10 mouse cellular contexts compared by ENCODE assay signal in genomic region chr11:115964977-115965604, GRCm38 (mm10). TPM values are rescaled to one million over a fixed set of nuclear protein-coding genes. Genes with fewer than 3 reads are reported as not detected.
DNase-seq lines count a peak whose midpoint lies in the region; ATAC-seq and TF ChIP-seq lines count a peak whose summit lies in the region.
"Had no signal": no experiment of that assay in that cellular context is flagged by ENCODE, and none has a peak within 500 bp of the region (broad histone marks: within the 10 kb centered on the region; RNA-seq: fewer than 3 reads in every experiment).

No protein-coding gene starts in this region.

- DNase-seq in spleen, adult 2 months (ENCODE audit: low read depth in 1 of 2, low spot score in 2 of 2) = no peak
- no peak for DNase-seq in spleen, postnatal 14 days (ENCODE audit: low spot score in 2 of 2)
- no peak for DNase-seq in liver, embryonic 13.5 days
- no peak for DNase-seq in cerebellum, postnatal 10 days
- no peak for DNase-seq in left cerebral cortex, adult 8-10 months (ENCODE audit: low spot score in 2 of 2)
- DNase-seq in left cerebral cortex, adult 11 months (ENCODE audit: low spot score) = no peak
- DNase-seq: embryo, embryonic 11 days; thymus, postnatal 4 days had no signal

- H3K27me3 ChIP-seq in spleen, adult 2 months (ENCODE audit: control insufficient read depth, insufficient read depth, low read length) = no peaks in the 10 kb centered on the region
- no peaks in the 10 kb centered on the region for H3K27me3 ChIP-seq in liver, embryonic 13.5 days
- no peaks in the 10 kb centered on the region for H3K27me3 ChIP-seq in stomach, embryonic 16.5 days (ENCODE audit: control insufficient read depth, insufficient read depth, low read length)

- TF ChIP-seq POLR2A in spleen, adult 2 months (IDR thresholded peaks at IDR 0.05; ENCODE audit: low read depth, low read length) = no peak

- peaks cover 43% of the 10 kb centered on the region for H3K36me3 ChIP-seq in spleen, adult 2 months (ENCODE audit: control insufficient read depth, insufficient read depth, low read length)
- H3K36me3 ChIP-seq in liver, embryonic 13.5 days = peaks cover 68% of the 10 kb centered on the region
- H3K36me3 ChIP-seq in stomach, embryonic 16.5 days (ENCODE audit: control insufficient read depth, insufficient read depth, low read length) = peaks cover 33% of the 10 kb centered on the region

- H3K4me3 ChIP-seq in spleen, adult 2 months (ENCODE audit: extremely low read depth, insufficient read depth, insufficient read length) = no peak overlapping the region
- no peak overlapping the region for H3K4me3 ChIP-seq in liver, embryonic 13.5 days (replicated peaks)
- H3K4me3 ChIP-seq in stomach, embryonic 16.5 days (replicated peaks; ENCODE audit: low read length) = no peak overlapping the region

- H3K27ac ChIP-seq in spleen, adult 2 months (ENCODE audit: insufficient read depth, low read length) = 0 out of 2 replicates have a peak overlapping the region, but pooled peaks have one; percentile 31
- H3K27ac ChIP-seq in liver, embryonic 13.5 days = no peak overlapping the region
- H3K27ac ChIP-seq in stomach, embryonic 16.5 days (ENCODE audit: low read length) = peak overlapping the region; percentile 24; the same call in 1 of the 2 replicates

- no peak for TF ChIP-seq CTCF in spleen, adult 2 months (IDR thresholded peaks at IDR 0.05; ENCODE audit: extremely low read depth, insufficient read depth, insufficient read length, insufficient replicate concordance)

- peaks cover 6% of the 10 kb centered on the region; the same call in 1 of the 2 replicates for H3K4me1 ChIP-seq in spleen, adult 2 months (ENCODE audit: control insufficient read depth, insufficient read depth, insufficient read length)
- H3K4me1 ChIP-seq in liver, embryonic 13.5 days (replicated peaks) = peaks cover 22% of the 10 kb centered on the region
- H3K4me1 ChIP-seq in stomach, embryonic 16.5 days (ENCODE audit: control insufficient read depth, insufficient read depth, low read length) = peaks cover 14% of the 10 kb centered on the region; the same call in 1 of the 2 replicates

- 47% methylated on average over 10 of the region's 10 CpGs for WGBS in spleen, adult 2 months
- 27% methylated on average over 10 of the region's 10 CpGs for WGBS in liver, embryonic 13.5 days (ENCODE audit: insufficient replicate concordance)
- 71% methylated on average over 10 of the region's 10 CpGs for WGBS in stomach, embryonic 16.5 days

- no peaks in the 10 kb centered on the region for H3K9me3 ChIP-seq in liver, embryonic 13.5 days (replicated peaks)
- H3K9me3 ChIP-seq in stomach, embryonic 16.5 days (replicated peaks; ENCODE audit: control insufficient read depth, low read length) = no peaks in the 10 kb centered on the region

- peak overlapping the region; percentile 22; the same call in 1 of the 2 replicates for H3K9ac ChIP-seq in liver, embryonic 13.5 days
- no peak overlapping the region for H3K9ac ChIP-seq in stomach, embryonic 16.5 days (ENCODE audit: low read length)

- 0 out of 2 replicates have a peak overlapping the region, but pooled peaks have one; percentile 12 for H3K4me2 ChIP-seq in liver, embryonic 13.5 days
- H3K4me2 ChIP-seq in stomach, embryonic 16.5 days (ENCODE audit: low read depth, low read length) = no peak overlapping the region

- peak; percentile 40; the same call in 1 of the 2 replicates for ATAC-seq in erythroid progenitor cell, adult 5-6 weeks (replicated peaks; ENCODE audit: low FRiP score, poor library complexity, severe bottlenecking)
- peak; percentile 60 for ATAC-seq in liver, embryonic 13.5 days (ENCODE audit: low read depth)
- peak; percentile 45; the same call in 1 of the 2 replicates for ATAC-seq in stomach, embryonic 16.5 days (ENCODE audit: insufficient read depth, low FRiP score)

RNA-seq across cellular contexts. Expression of gene Itgb4, which starts 9.4 kb away (rescaled TPM):
- polyA plus RNA-seq in spleen, adult 2 months (2012; rRNA removed) = 2.5 and 2.8 TPM in 2 replicates
- total RNA-seq in erythroid progenitor cell, adult 5-6 weeks (2015; ENCODE audit: low replicate concordance) = not detected in 2 replicates
- not detected in 2 replicates for total RNA-seq in erythroid progenitor cell, adult 5-6 weeks (2017; ENCODE audit: low replicate concordance)
- 0.23 and 0.25 TPM in 2 replicates for polyA plus RNA-seq in liver, embryonic 13.5 days (2015; fragmentation: Nextera tagmentation; extraction: Ambion mirVana)
- polyA plus RNA-seq in stomach, embryonic 16.5 days (2015; fragmentation: Nextera tagmentation; extraction: Ambion mirVana) = 18.9 and 24.4 TPM in 2 replicates
- 10 to 100 TPM in 3 of 4 experiments, 1 to 10 TPM in 1; 9.4 to 13.4 (median 11.3) TPM for total RNA-seq in left cerebral cortex, adult 8-10 months (2022)

RNA-seq across cellular contexts. Expression of gene Recql5, which starts 31.8 kb away (rescaled TPM):
- 28.7 and 32.1 TPM in 2 replicates for polyA plus RNA-seq in spleen, adult 2 months (2012; rRNA removed)
- 16.3 and 17.7 TPM in 2 replicates for total RNA-seq in erythroid progenitor cell, adult 5-6 weeks (2015; ENCODE audit: low replicate concordance)
- 13.8 and 33.5 TPM in 2 replicates for total RNA-seq in erythroid progenitor cell, adult 5-6 weeks (2017; ENCODE audit: low replicate concordance)
- polyA plus RNA-seq in liver, embryonic 13.5 days (2015; fragmentation: Nextera tagmentation; extraction: Ambion mirVana) = 9.9 and 10.2 TPM in 2 replicates
- 19.5 and 19.7 TPM in 2 replicates for polyA plus RNA-seq in stomach, embryonic 16.5 days (2015; fragmentation: Nextera tagmentation; extraction: Ambion mirVana)
- total RNA-seq in left cerebral cortex, adult 8-10 months (2022) = 10 to 100 TPM; 23.5 to 33.0 (median 25.2) TPM

RNA-seq across cellular contexts. Expression of gene Sap30bp, which starts 32.0 kb away (rescaled TPM):
- polyA plus RNA-seq in spleen, adult 2 months (2012; rRNA removed) = 19.9 and 26.7 TPM in 2 replicates
- 16.6 and 17.6 TPM in 2 replicates for total RNA-seq in erythroid progenitor cell, adult 5-6 weeks (2015; ENCODE audit: low replicate concordance)
- 224 and 296 TPM in 2 replicates for total RNA-seq in erythroid progenitor cell, adult 5-6 weeks (2017; ENCODE audit: low replicate concordance)
- 23.4 and 35.2 TPM in 2 replicates for polyA plus RNA-seq in liver, embryonic 13.5 days (2015; fragmentation: Nextera tagmentation; extraction: Ambion mirVana)
- 32.0 and 35.2 TPM in 2 replicates for polyA plus RNA-seq in stomach, embryonic 16.5 days (2015; fragmentation: Nextera tagmentation; extraction: Ambion mirVana)
- 10 to 100 TPM; 42.0 to 61.0 (median 55.7) TPM for total RNA-seq in left cerebral cortex, adult 8-10 months (2022)

RNA-seq across cellular contexts. Expression of gene Galk1, which starts 47.4 kb away (rescaled TPM):
- 30.8 and 39.4 TPM in 2 replicates for polyA plus RNA-seq in spleen, adult 2 months (2012; rRNA removed)
- total RNA-seq in erythroid progenitor cell, adult 5-6 weeks (2015; ENCODE audit: low replicate concordance) = 3.4 TPM in 1 of 2 replicates, not detected in the other
- total RNA-seq in erythroid progenitor cell, adult 5-6 weeks (2017; ENCODE audit: low replicate concordance) = 1.3 and 5.1 TPM in 2 replicates
- 164 and 165 TPM in 2 replicates for polyA plus RNA-seq in liver, embryonic 13.5 days (2015; fragmentation: Nextera tagmentation; extraction: Ambion mirVana)
- 186 and 187 TPM in 2 replicates for polyA plus RNA-seq in stomach, embryonic 16.5 days (2015; fragmentation: Nextera tagmentation; extraction: Ambion mirVana)
- total RNA-seq in left cerebral cortex, adult 8-10 months (2022) = 10 to 100 TPM; 16.1 to 19.7 (median 18.6) TPM

RNA-seq across cellular contexts. Expression of gene Smim6, which starts 53.3 kb away (rescaled TPM):
- polyA plus RNA-seq in spleen, adult 2 months (2012; rRNA removed) = 0.19 and 0.54 TPM in 2 replicates
- 4.3 and 15.1 TPM in 2 replicates for total RNA-seq in erythroid progenitor cell, adult 5-6 weeks (2015; ENCODE audit: low replicate concordance)
- 0.23 and 6.4 TPM in 2 replicates for total RNA-seq in erythroid progenitor cell, adult 5-6 weeks (2017; ENCODE audit: low replicate concordance)
- polyA plus RNA-seq in liver, embryonic 13.5 days (2015; fragmentation: Nextera tagmentation; extraction: Ambion mirVana) = 3.0 and 3.2 TPM in 2 replicates
- polyA plus RNA-seq in stomach, embryonic 16.5 days (2015; fragmentation: Nextera tagmentation; extraction: Ambion mirVana) = 57.0 and 68.4 TPM in 2 replicates
- not detected for total RNA-seq in left cerebral cortex, adult 8-10 months (2022)
